Mouse (Mus musculus) MEL (cell line): ENCODE results near the gene Rps26. TPM values are rescaled to one million over a fixed set of nuclear protein-coding genes. Genes with fewer than 3 reads are reported as not detected.

Experiments
- DNase-seq: peaks from one replicate; pipeline ENCODE4 v3.0.0; 2011; ENCODE audit warnings: low read depth, low spot score
- H3K27ac ChIP-seq: 2 replicates; pipeline ENCODE4 v1.5.1; 2012; ENCODE audit warnings: low read depth, mild to moderate bottlenecking, control low read depth, low read length, moderate library complexity; ENCODE audit not compliant: control insufficient read depth
- H3K27me3 ChIP-seq, 2 experiments: fragments of 150-350 bp in 1 of 2; sonication (generic) in 1 of 2; 2 replicates each; pipeline ENCODE4 v1.6.1; 2012; ENCODE audit warnings: low read length in 2 of 2, mild to moderate bottlenecking in 2 of 2, improper control_type of control experiment in 1 of 2, moderate library complexity in 1 of 2; ENCODE audit not compliant: insufficient read depth in 2 of 2, control insufficient read depth in 1 of 2
- H3K36me3 ChIP-seq, 2 experiments: 2 replicates each; pipeline ENCODE4 v1.6.1; 2012 to 2014; ENCODE audit warnings: low read length in 2 of 2, improper control_type of control experiment in 1 of 2, inconsistent platforms in 1 of 2, mild to moderate bottlenecking in 1 of 2; ENCODE audit not compliant: insufficient read depth in 2 of 2, control insufficient read depth in 1 of 2
- H3K4me1 ChIP-seq, 2 experiments: fragments of 150-350 bp in 1 of 2; sonication (generic) in 1 of 2; 2 replicates each; pipeline ENCODE4 v1.6.1; 2012; ENCODE audit warnings: low read length in 2 of 2, improper control_type of control experiment in 1 of 2, mild to moderate bottlenecking in 1 of 2; ENCODE audit not compliant: insufficient read depth in 2 of 2, control insufficient read depth in 1 of 2
- H3K4me3 ChIP-seq, 2 experiments: fragments of 150-350 bp in 1 of 2; sonication (generic) in 1 of 2; 2 replicates each; pipeline ENCODE4 v1.5.1; 2012; ENCODE audit warnings: low read depth in 2 of 2, low read length in 2 of 2, mild to moderate bottlenecking in 2 of 2, moderate library complexity in 2 of 2, control low read depth in 1 of 2, improper control_type of control experiment in 1 of 2; ENCODE audit not compliant: control insufficient read depth in 1 of 2, insufficient read depth in 1 of 2
- H3K79me2 ChIP-seq: 2 replicates; pipeline ENCODE4 v1.6.1; 2012; ENCODE audit warnings: mild to moderate bottlenecking, low read length, moderate library complexity; ENCODE audit not compliant: control insufficient read depth, poor library complexity, insufficient read depth
- H3K9ac ChIP-seq: 2 replicates; pipeline ENCODE4 v1.6.1; 2012; ENCODE audit warnings: low read depth, mild to moderate bottlenecking, control low read depth, low read length, moderate library complexity; ENCODE audit not compliant: control insufficient read depth, poor library complexity, severe bottlenecking
- H3K9me3 ChIP-seq: fragments of 150-350 bp; sonication (generic); replicated peaks from 2 replicates; pipeline ENCODE4 v1.6.1; 2012; ENCODE audit warnings: mild to moderate bottlenecking, low read length, improper control_type of control experiment, moderate library complexity; ENCODE audit not compliant: insufficient read depth
- BHLHE40 ChIP-seq: IDR thresholded peaks from 2 replicates; pipeline ENCODE4 v1.6.1; 2012; ENCODE audit warnings: low read depth, mild to moderate bottlenecking, inconsistent platforms, low read length, improper control_type of control experiment, borderline replicate concordance
- CTCF ChIP-seq, 3 experiments: IDR thresholded peaks in 2 of 3; conservative IDR thresholded peaks in 1 of 3; 2 replicates each; pipeline ENCODE4 v1.5.1; 2011 to 2012; ENCODE audit warnings: low read length in 3 of 3, low read depth in 2 of 3, mild to moderate bottlenecking in 2 of 3, improper control_type of control experiment in 1 of 3, inconsistent platforms in 1 of 3, mixed read lengths in 1 of 3, moderate library complexity in 1 of 3; ENCODE audit not compliant: control insufficient read depth in 1 of 3, insufficient read depth in 1 of 3, poor library complexity in 1 of 3, severe bottlenecking in 1 of 3
- ELF1 ChIP-seq: IDR thresholded peaks from 2 replicates; pipeline ENCODE4 v1.6.1; 2014; ENCODE audit warnings: low read depth, mild to moderate bottlenecking, inconsistent platforms, low read length, improper control_type of control experiment, moderate library complexity
- ETS1 ChIP-seq: IDR thresholded peaks from 2 replicates; pipeline ENCODE4 v1.6.1; 2012; ENCODE audit warnings: low read depth, mild to moderate bottlenecking, inconsistent platforms, low read length, improper control_type of control experiment, moderate library complexity
- HCFC1 ChIP-seq: IDR thresholded peaks from 2 replicates; pipeline ENCODE4 v1.6.1; 2012; ENCODE audit warnings: low read depth, mild to moderate bottlenecking, inconsistent platforms, low read length, improper control_type of control experiment, moderate library complexity
- JUND ChIP-seq: IDR thresholded peaks from 2 replicates; pipeline ENCODE4 v1.6.1; 2011; ENCODE audit warnings: low read depth, mild to moderate bottlenecking, improper control_type of control experiment, low read length
- MAX ChIP-seq: IDR thresholded peaks from 2 replicates; pipeline ENCODE4 v1.6.1; 2011; ENCODE audit warnings: low read length, improper control_type of control experiment
- MAZ ChIP-seq: IDR thresholded peaks from 2 replicates; pipeline ENCODE4 v1.6.1; 2012; ENCODE audit warnings: low read depth, mild to moderate bottlenecking, inconsistent platforms, low read length, improper control_type of control experiment
- MEF2A ChIP-seq: IDR thresholded peaks from 2 replicates; pipeline ENCODE4 v1.6.1; 2014; ENCODE audit warnings: low read depth, mild to moderate bottlenecking, inconsistent platforms, low read length, improper control_type of control experiment; ENCODE audit not compliant: poor library complexity, insufficient replicate concordance, severe bottlenecking; ENCODE audit errors: extremely low read depth
- MXI1 ChIP-seq: IDR thresholded peaks from 2 replicates; pipeline ENCODE4 v1.6.1; 2011; ENCODE audit warnings: mild to moderate bottlenecking, low read depth, low read length, improper control_type of control experiment
- POLR2AphosphoS2 ChIP-seq: IDR thresholded peaks from 2 replicates; pipeline ENCODE4 v1.6.1; 2011; ENCODE audit warnings: low read length, improper control_type of control experiment
- POLR2AphosphoS5 ChIP-seq: IDR thresholded peaks from 2 replicates; pipeline ENCODE4 v1.6.1; 2012; ENCODE audit warnings: low read depth, borderline replicate concordance, mild to moderate bottlenecking, inconsistent platforms, low read length, moderate library complexity, mixed read lengths
- RCOR1 ChIP-seq: IDR thresholded peaks from 2 replicates; pipeline ENCODE4 v1.6.1; 2012; ENCODE audit warnings: low read depth, mild to moderate bottlenecking, inconsistent platforms, low read length, improper control_type of control experiment
- SMC3 ChIP-seq: IDR thresholded peaks from 2 replicates; pipeline ENCODE4 v1.6.1; 2011; ENCODE audit warnings: low read depth, low read length, improper control_type of control experiment
- TAL1 ChIP-seq: IDR thresholded peaks from 2 replicates; pipeline ENCODE4 v1.6.1; 2012; ENCODE audit warnings: mild to moderate bottlenecking, inconsistent platforms, low read length, moderate library complexity, mixed read lengths
- TCF12 ChIP-seq: IDR thresholded peaks from 2 replicates; pipeline ENCODE4 v1.6.1; 2014; ENCODE audit warnings: low read depth, mild to moderate bottlenecking, inconsistent platforms, low read length, improper control_type of control experiment, moderate library complexity
- USF1 ChIP-seq: IDR thresholded peaks from 2 replicates; pipeline ENCODE4 v1.6.1; 2014; ENCODE audit warnings: low read depth, mild to moderate bottlenecking, inconsistent platforms, low read length, improper control_type of control experiment, moderate library complexity
- ZNF384 ChIP-seq: IDR thresholded peaks from 2 replicates; pipeline ENCODE4 v1.6.1; 2012; ENCODE audit warnings: low read depth, mild to moderate bottlenecking, inconsistent platforms, low read length, improper control_type of control experiment
- polyA plus RNA-seq, 2 experiments: library from polyadenylated mRNA; stranded (reverse) in 1 of 2; unstranded in 1 of 2; fragments of >175 nt in 1 of 2; fragments of >200 nt in 1 of 2; gene quantifications; 2 replicates each; pipeline versions ENCODE4 v1.2.1 to v1.2.4; 2012; ENCODE audit warnings: low replicate concordance in 2 of 2, low read depth in 1 of 2; ENCODE audit not compliant: insufficient read length in 2 of 2, insufficient read depth in 1 of 2, missing spikeins in 1 of 2
- total RNA-seq: library from RNA; depleted of rRNA; stranded (reverse); fragments of 300-350 nt; gene quantifications from 2 replicates; pipeline ENCODE4 v1.2.3, GENCODE M21; 2012

Gene Rps26
- total and polyA plus RNA-seq, 3 experiments, result 2,523 to 2,530 TPM; not detected in 1

GRCm38 (mm10) chr10:128583644-128584043, 42.9 kb downstream of the Rps26 start:
- Histone ChIP-seq H3K4me3 (no peak overlapping the region), H3K9ac (no peak overlapping the region), H3K36me3 (no peaks in the 10 kb centered on the region), H3K4me1 (no peaks in the 10 kb centered on the region), H3K9me3 (no peaks in the 10 kb centered on the region), H3K27me3 (peaks cover 0 to 7% of the 10 kb centered on the region in 2 experiments), H3K79me2 (no peaks in the 10 kb centered on the region), H3K27ac (no peak overlapping the region)
- DNase-seq, result no peak
- TF ChIP-seq TCF12 (no peak), MAX (no peak), ELF1 (no peak), JUND (no peak), POLR2AphosphoS5 (no peak), RCOR1 (no peak), TAL1 (no peak)

DNA sequence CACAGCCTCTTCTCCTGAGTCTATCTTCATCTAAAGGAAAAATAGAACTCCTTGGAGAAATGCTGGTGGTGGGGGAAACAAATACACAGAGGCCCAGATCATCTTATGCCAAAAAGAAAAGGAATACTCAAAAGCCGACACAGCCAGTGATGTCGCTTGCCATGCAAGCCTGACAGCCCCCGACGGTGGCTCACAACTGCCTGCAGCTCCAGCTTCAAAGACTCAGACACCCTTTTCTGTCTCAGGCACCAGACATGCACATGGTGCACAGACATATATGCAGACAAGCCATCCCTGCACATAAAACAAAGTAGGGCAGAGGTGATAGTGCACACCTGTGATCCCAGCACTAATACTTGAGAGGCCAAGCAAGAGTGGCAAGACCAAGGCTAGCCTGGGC, 46.8 kb downstream of the Rps26 start:
- H3K4me3 ChIP-seq, result no peak overlapping the region
- H3K36me3 ChIP-seq, result no peaks in the 10 kb centered on the region
- no peaks in the 10 kb centered on the region for H3K4me1 ChIP-seq
- no peaks in the 10 kb centered on the region for H3K79me2 ChIP-seq
- peaks cover 0 to 7% of the 10 kb centered on the region in 2 experiments; a peak in 3 of 4 replicates for H3K27me3 ChIP-seq
- no peaks in the 10 kb centered on the region for H3K9me3 ChIP-seq
- H3K27ac ChIP-seq, result no peak overlapping the region
- no peak for TF ChIP-seq POLR2AphosphoS5
- no peak for TF ChIP-seq SMC3
- no peak for TF ChIP-seq POLR2AphosphoS2
- no peak for TF ChIP-seq ETS1
- no peak for TF ChIP-seq CTCF (IDR thresholded peaks at IDR 0.05 in 2 of 3, conservative IDR thresholded peaks at IDR 0.05 in 1 of 3; ENCODE audit: control insufficient read depth in 1 of 3, insufficient read depth in 1 of 3, low read depth in 2 of 3, low read length in 3 of 3, poor library complexity in 1 of 3, severe bottlenecking in 1 of 3)
- no peak for TF ChIP-seq USF1
- TF ChIP-seq RCOR1, result no peak
- no peak for TF ChIP-seq BHLHE40
- no peak for TF ChIP-seq MXI1
- TF ChIP-seq MAZ, result no peak
- no peak for TF ChIP-seq MEF2A
- no peak for TF ChIP-seq ELF1
- no peak for TF ChIP-seq ZNF384
- TF ChIP-seq TAL1, result no peak
- TF ChIP-seq HCFC1, result no peak
- TF ChIP-seq, all 39 proteins: peak for 0
- H3K9ac ChIP-seq, result no peak overlapping the region
- no peak for DNase-seq
